Mouse (Mus musculus): ENCODE data around the gene Olfr787. TPM values are rescaled to one million over a fixed set of nuclear protein-coding genes. Genes with fewer than 3 reads are reported as not detected.

Olfr787 gene
- polyA plus RNA-seq, 1 experiment from 2014 or later: not detected

Other genes with a start within 250 kb of the Olfr787 start
- not detected in 2 replicates for gene Olfr774, start 225.7 kb upstream of the Olfr787 start, polyA plus RNA-seq (2014; fragmentation: Nextera tagmentation; extraction: Ambion mirVana)
- not detected in 2 replicates for gene Olfr775, start 213.4 kb upstream of the Olfr787 start, polyA plus RNA-seq (2014; fragmentation: Nextera tagmentation; extraction: Ambion mirVana)
- not detected in 2 replicates for gene Olfr776, start 202.7 kb upstream of the Olfr787 start, polyA plus RNA-seq (2014; fragmentation: Nextera tagmentation; extraction: Ambion mirVana)
- not detected in 2 replicates for gene Olfr777, start 190.4 kb upstream of the Olfr787 start, polyA plus RNA-seq (2014; fragmentation: Nextera tagmentation; extraction: Ambion mirVana)
- gene Olfr780, start 143.7 kb upstream of the Olfr787 start, polyA plus RNA-seq (2014; fragmentation: Nextera tagmentation; extraction: Ambion mirVana): not detected in 2 replicates
- not detected in 2 replicates for gene Olfr781, start 133.0 kb upstream of the Olfr787 start, polyA plus RNA-seq (2014; fragmentation: Nextera tagmentation; extraction: Ambion mirVana)
- not detected in 2 replicates for gene Olfr782, start 113.0 kb upstream of the Olfr787 start, polyA plus RNA-seq (2014; fragmentation: Nextera tagmentation; extraction: Ambion mirVana)
- gene Olfr784, start 77.8 kb upstream of the Olfr787 start, polyA plus RNA-seq (2014; fragmentation: Nextera tagmentation; extraction: Ambion mirVana): 0.04 TPM in 1 of 2 replicates, not detected in the other
- not detected in 2 replicates for gene Olfr785, start 56.4 kb upstream of the Olfr787 start, polyA plus RNA-seq (2014; fragmentation: Nextera tagmentation; extraction: Ambion mirVana)
- gene Olfr786, start 34.6 kb upstream of the Olfr787 start, polyA plus RNA-seq (2014; fragmentation: Nextera tagmentation; extraction: Ambion mirVana): not detected in 2 replicates
- gene Olfr788, start 9.1 kb downstream of the Olfr787 start, polyA plus RNA-seq (2014; fragmentation: Nextera tagmentation; extraction: Ambion mirVana): not detected in 2 replicates
- gene Olfr789, start 22.9 kb downstream of the Olfr787 start, polyA plus RNA-seq (2014; fragmentation: Nextera tagmentation; extraction: Ambion mirVana): not detected in 2 replicates
- not detected in 2 replicates for gene Olfr790, start 36.6 kb downstream of the Olfr787 start, polyA plus RNA-seq (2014; fragmentation: Nextera tagmentation; extraction: Ambion mirVana)
- not detected in 2 replicates for gene Olfr791, start 59.9 kb downstream of the Olfr787 start, polyA plus RNA-seq (2014; fragmentation: Nextera tagmentation; extraction: Ambion mirVana)
- not detected in 2 replicates for gene Olfr792, start 77.3 kb downstream of the Olfr787 start, polyA plus RNA-seq (2014; fragmentation: Nextera tagmentation; extraction: Ambion mirVana)
- gene Olfr794, start 105.8 kb downstream of the Olfr787 start, polyA plus RNA-seq (2014; fragmentation: Nextera tagmentation; extraction: Ambion mirVana): not detected in 2 replicates
- not detected in 2 replicates for gene Olfr796, start 150.7 kb downstream of the Olfr787 start, polyA plus RNA-seq (2014; fragmentation: Nextera tagmentation; extraction: Ambion mirVana)
- gene Olfr798, start 166.1 kb downstream of the Olfr787 start, polyA plus RNA-seq (2014; fragmentation: Nextera tagmentation; extraction: Ambion mirVana): not detected in 2 replicates
- not detected in 2 replicates for gene Olfr799, start 175.6 kb downstream of the Olfr787 start, polyA plus RNA-seq (2014; fragmentation: Nextera tagmentation; extraction: Ambion mirVana)
- gene Olfr800, start 195.8 kb downstream of the Olfr787 start, polyA plus RNA-seq (2014; fragmentation: Nextera tagmentation; extraction: Ambion mirVana): not detected in 2 replicates
- gene Olfr801, start 212.0 kb downstream of the Olfr787 start, polyA plus RNA-seq (2014; fragmentation: Nextera tagmentation; extraction: Ambion mirVana): not detected in 2 replicates
- gene Olfr802, start 226.3 kb downstream of the Olfr787 start, polyA plus RNA-seq (2014; fragmentation: Nextera tagmentation; extraction: Ambion mirVana): not detected in 2 replicates
- not detected in 2 replicates for gene Olfr803, start 232.4 kb downstream of the Olfr787 start, polyA plus RNA-seq (2014; fragmentation: Nextera tagmentation; extraction: Ambion mirVana)
- gene Olfr804, start 241.3 kb downstream of the Olfr787 start, polyA plus RNA-seq (2014; fragmentation: Nextera tagmentation; extraction: Ambion mirVana): not detected in 2 replicates

Data from hindbrain, embryonic 11.5 days (tissue).